Mouse (Mus musculus): ENCODE measurements around the gene Cdk5r2.
A peak's percentile ranks its signal among the peaks of the same experiment; 100 is the strongest.

Gene Cdk5r2

GRCm38 (mm10) chr1:74892351-74893133 lies 37.8 kb downstream of the Cdk5r2 start:
- no peak for DNase-seq

- peak in 1 of 2 experiments; percentile 18 for DNase-seq
These were observed 38.6 kb downstream of the Cdk5r2 start, which contains the start of gene Cryba2 for GRCm38 (mm10) chr1:74893134-74893855. Gene Cryba2 (minus strand): TSS chr1:74893143.

GRCm38 (mm10) chr1:74894966-74895365 lies 40.2 kb downstream of the Cdk5r2 start:
- peak; percentile 30 to 35 for DNase-seq

- DNase-seq: no peak
These were observed 43.2 kb downstream of the Cdk5r2 start for GRCm38 (mm10) chr1:74897976-74898375.

- no peak for DNase-seq
These were observed 44.1 kb downstream of the Cdk5r2 start for GRCm38 (mm10) chr1:74898656-74899431.

- DNase-seq: no peak
These were observed 45.9 kb downstream of the Cdk5r2 start for GRCm38 (mm10) chr1:74900341-74901285.

- DNase-seq: peak in 1 of 2 experiments; percentile 23
These were observed 47.0 kb downstream of the Cdk5r2 start for GRCm38 (mm10) chr1:74901686-74902085.

GRCm38 (mm10) chr1:74902191-74902590 lies 47.5 kb downstream of the Cdk5r2 start:
- no peak for DNase-seq

Measured in thymus, postnatal 36 days (tissue).